In genomic region chr8:105380308-105380707, GRCm38 (mm10) we compare ENCODE assay signal across 21 mouse cellular contexts. TPM values are rescaled to one million over a fixed set of nuclear protein-coding genes. Genes with fewer than 3 reads are reported as not detected.
"Had no signal": no experiment of that assay in that cellular context is flagged by ENCODE, and none has a peak within 500 bp of the region (broad histone marks: within the 10 kb centered on the region; RNA-seq: fewer than 3 reads in every experiment).

No protein-coding gene starts in this region.

- H3K9me3 ChIP-seq: lung, embryonic 15.5 days; midbrain, embryonic 12.5 days; midbrain, embryonic 15.5 days; neural tube, embryonic 12.5 days; stomach, embryonic 15.5 days had no signal

- H3K4me2 ChIP-seq: lung, embryonic 15.5 days; midbrain, embryonic 12.5 days; midbrain, embryonic 15.5 days; neural tube, embryonic 12.5 days; stomach, embryonic 15.5 days had no signal

- ATAC-seq: liver, postnatal 0 days; lung, postnatal 0 days; midbrain, embryonic 15.5 days had no signal

- H3K36me3 ChIP-seq: lung, embryonic 15.5 days; midbrain, embryonic 12.5 days; midbrain, embryonic 15.5 days; neural tube, embryonic 12.5 days; stomach, embryonic 15.5 days had no signal

- H3K9ac ChIP-seq: liver, postnatal 0 days; lung, embryonic 15.5 days; midbrain, embryonic 12.5 days; midbrain, embryonic 15.5 days; neural tube, embryonic 12.5 days; stomach, embryonic 15.5 days had no signal

- H3K27ac ChIP-seq: lung, embryonic 15.5 days; macrophage; midbrain, embryonic 12.5 days; midbrain, embryonic 15.5 days; neural tube, embryonic 12.5 days; stomach, embryonic 15.5 days; stomach, postnatal 0 days had no signal

- H3K4me3 ChIP-seq: lung, embryonic 15.5 days; megakaryocyte, embryonic 14.5 days; midbrain, embryonic 12.5 days; midbrain, embryonic 15.5 days; neural tube, embryonic 12.5 days; stomach, embryonic 15.5 days had no signal

- H3K4me1 ChIP-seq: megakaryocyte, embryonic 14.5 days; midbrain, embryonic 12.5 days; midbrain, embryonic 15.5 days had no signal

- DNase-seq: liver, postnatal 0 days; lung, adult 2 months; lung, postnatal 14 days; lung, postnatal 36 days; right cerebral cortex, postnatal 14 days; thymus, adult 2 months; thymus, postnatal 25 days; thymus, postnatal 4 days had no signal

- H3K27me3 ChIP-seq: lung, embryonic 15.5 days; midbrain, embryonic 12.5 days; midbrain, embryonic 15.5 days; neural tube, embryonic 12.5 days; stomach, embryonic 15.5 days had no signal

RNA-seq across cellular contexts. Expression of gene Plekhg4, which starts 7.2 kb away (rescaled TPM):
- total RNA-seq: megakaryocyte progenitor cell, adult 5-6 weeks; monocyte, adult 5-6 weeks; neutrophil, adult 5-6 weeks had no signal
- polyA plus RNA-seq: liver, postnatal 0 days; macrophage had no signal

RNA-seq across cellular contexts. Expression of gene Slc9a5, which starts 31.7 kb away (rescaled TPM):
- total RNA-seq: monocyte, adult 5-6 weeks had no signal

RNA-seq across cellular contexts. Expression of gene Kctd19, which starts 33.0 kb away (rescaled TPM):
- total RNA-seq: monocyte, adult 5-6 weeks; neutrophil, adult 5-6 weeks had no signal
- polyA plus RNA-seq: liver, postnatal 0 days; lung, embryonic 15.5 days; macrophage; midbrain, embryonic 12.5 days; midbrain, embryonic 15.5 days; neural tube, embryonic 12.5 days; neural tube, embryonic 14.5 days; stomach, embryonic 15.5 days; stomach, postnatal 0 days had no signal

RNA-seq across cellular contexts. Expression of gene Lrrc36, which starts 33.1 kb away (rescaled TPM):
- total RNA-seq: monocyte, adult 5-6 weeks; neutrophil, adult 5-6 weeks had no signal
- polyA plus RNA-seq: macrophage; stomach, embryonic 15.5 days had no signal
